Mouse (Mus musculus) layer of hippocampus, adult 18-20 months (tissue): ENCODE results near the gene Hip1r. TPM values are rescaled to one million over a fixed set of nuclear protein-coding genes. Genes with fewer than 3 reads are reported as not detected.
"Not testable (repeated sequence)": the region's sequence is repeated elsewhere in the genome, so short reads cannot be mapped to it uniquely, and the experiment has no call there.

Source experiments
- DNase-seq, 2 experiments: peaks; one replicate each; pipeline ENCODE4 v3.0.0; 2022; ENCODE audit warnings: low spot score in 2 of 2
- microRNA-seq, 2 experiments: library from miRNA; unstranded; fragments of <30 nt; microRNA quantifications; one replicate each; pipeline ENCODE4 v1.2.0; 2021
- total RNA-seq, 2 experiments: library from RNA; stranded (reverse); gene quantifications; 2 replicates each; pipeline ENCODE4 v1.2.3; 2021

Hip1r gene
- total RNA-seq, 2 experiments from 2014 or later, result 46.3 to 48.5 TPM

- no peak for DNase-seq
These were observed 61.0 kb downstream of the Hip1r start for GRCm38 (mm10) chr5:124034471-124034870.

DNA sequence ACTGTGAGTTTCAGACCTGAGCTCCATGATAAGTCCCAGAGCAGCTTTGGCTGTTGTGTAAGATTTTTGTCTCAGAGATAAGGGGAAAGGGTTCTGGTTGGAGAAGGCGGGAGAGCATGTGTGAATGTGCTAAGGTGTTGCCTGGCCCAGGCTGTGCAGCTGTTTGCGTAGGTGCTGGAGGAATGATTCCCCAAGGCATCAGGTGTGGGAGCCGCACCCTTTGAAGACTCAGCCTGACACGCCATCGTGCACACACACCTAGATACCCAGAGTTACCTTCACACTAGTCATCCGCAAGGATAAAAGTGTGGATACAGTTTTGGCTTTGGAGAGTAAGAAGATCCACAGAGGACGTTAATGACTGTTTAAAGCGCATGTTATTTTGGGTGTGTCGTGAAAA is 62.0 kb downstream of the Hip1r start:
- no peak for DNase-seq

DNA sequence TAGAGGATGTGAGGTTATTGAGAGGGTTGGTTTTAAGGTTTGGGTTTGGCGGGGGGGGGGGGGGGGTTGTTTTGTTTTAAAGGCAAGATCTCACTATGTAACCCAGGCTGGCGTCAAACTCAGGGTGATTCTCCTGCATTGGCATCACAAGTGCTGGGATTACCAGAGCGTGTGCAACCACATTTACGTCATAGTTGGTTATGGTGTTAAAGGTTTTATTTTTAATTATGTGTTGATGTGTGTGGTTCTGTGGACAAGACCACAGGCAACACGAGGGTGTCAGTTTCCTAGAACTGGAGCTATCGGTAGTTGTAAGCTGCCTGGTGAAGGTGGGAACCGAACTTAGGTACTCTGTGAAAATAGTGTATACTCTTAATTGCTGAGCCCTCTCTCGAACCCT is 62.4 kb downstream of the Hip1r start:
- no peak for DNase-seq

GRCm38 (mm10) chr5:124036341-124036740 is 62.9 kb downstream of the Hip1r start:
- DNase-seq, result no peak

DNA sequence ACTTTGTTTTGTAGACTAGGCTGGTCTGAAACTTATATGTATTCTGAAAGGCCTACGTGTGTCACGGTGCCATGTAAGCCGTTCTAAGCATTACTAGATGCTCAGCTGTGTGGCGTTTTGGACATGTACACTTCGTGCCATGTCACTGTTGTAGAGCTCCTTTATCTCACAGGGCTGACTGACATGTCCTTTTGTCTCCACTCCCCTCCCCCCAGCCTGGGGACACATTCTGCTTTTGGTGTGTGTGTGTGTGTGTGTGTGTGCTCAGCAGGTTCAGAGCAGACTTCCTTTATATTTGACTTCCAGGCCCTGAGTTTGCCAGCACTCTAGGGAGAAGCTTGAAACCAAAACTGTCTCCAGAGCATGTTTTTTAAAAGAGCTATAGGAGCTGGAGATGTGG is 63.4 kb downstream of the Hip1r start:
- no peak for DNase-seq

DNA sequence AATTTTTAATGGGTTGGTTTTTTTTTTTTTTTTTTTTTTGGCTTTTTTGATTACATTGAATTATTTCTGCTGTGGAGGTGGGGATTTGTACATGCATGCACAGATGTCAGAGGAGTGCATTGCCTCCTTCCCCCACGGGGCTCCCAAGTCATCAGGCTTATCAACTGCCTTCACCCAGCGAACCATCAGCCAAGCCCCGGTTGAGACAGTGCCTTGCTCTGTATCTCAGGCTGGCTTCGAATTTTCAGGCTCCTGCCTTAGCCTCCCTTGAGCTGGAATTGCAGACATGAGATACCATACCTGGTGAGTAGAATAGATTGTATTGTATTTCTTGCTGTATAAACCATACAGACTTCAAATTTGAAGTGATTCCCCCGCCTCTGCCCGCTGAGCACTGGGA is 66.2 kb downstream of the Hip1r start:
- DNase-seq, result no peak

DNA sequence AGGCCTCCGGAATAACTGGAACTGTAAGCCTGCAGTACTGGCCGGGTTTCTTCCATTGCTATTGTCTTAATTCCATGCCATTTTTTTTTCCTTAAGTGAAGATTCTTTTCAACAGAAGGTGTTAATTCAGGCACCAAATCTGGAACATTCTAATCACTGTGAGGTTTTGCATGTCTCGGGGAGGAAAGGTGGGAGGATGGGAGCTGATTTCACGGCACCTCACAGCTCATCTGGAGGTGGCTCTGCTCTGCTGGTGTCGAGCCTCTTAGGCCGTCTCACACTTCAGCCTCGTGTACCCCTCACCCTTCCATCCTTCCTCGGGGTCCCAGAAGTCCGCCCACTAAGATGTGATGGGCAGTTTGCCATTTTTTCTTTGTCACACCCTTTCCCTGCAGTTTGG is 67.7 kb downstream of the Hip1r start:
- DNase-seq, result no peak

DNA sequence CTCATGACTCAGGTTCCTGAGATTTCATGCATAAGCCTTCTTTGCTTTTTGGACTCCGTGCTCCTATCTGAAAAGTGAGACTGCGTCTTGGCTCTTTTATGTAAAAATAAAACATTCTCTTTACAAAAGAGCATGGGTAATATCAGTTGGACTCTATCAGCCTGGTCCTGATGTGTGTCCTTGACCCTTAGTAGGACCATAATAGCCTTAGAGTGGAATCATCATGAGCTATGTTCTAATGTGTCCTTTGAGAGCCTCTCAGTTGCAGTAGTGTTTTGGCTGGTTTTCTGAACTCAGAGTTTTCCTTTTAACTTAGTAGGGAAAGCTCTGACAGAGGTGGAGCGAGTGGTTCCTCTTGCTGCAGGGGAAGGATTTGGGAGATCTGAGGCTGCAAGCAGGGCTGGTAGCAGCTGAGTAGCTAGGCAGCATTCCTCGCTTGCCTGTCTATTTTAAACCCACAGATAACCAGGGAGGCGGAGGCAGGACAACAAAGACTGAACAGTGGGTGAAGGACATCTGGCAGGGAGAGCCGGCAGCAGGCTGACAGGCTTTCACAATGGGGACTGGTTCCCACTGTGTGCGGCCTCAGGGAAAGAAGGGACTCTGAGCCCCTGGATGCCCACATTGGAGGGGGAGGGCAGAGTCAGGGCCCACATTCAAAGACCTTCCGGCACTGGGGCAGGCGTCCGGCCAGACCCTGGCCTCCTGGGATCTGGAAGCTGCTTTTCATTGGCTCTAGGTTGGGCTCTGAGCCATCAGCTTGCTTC is 70.0 kb downstream of the Hip1r start:
- peak; percentile 86 to 94 for DNase-seq

DNA sequence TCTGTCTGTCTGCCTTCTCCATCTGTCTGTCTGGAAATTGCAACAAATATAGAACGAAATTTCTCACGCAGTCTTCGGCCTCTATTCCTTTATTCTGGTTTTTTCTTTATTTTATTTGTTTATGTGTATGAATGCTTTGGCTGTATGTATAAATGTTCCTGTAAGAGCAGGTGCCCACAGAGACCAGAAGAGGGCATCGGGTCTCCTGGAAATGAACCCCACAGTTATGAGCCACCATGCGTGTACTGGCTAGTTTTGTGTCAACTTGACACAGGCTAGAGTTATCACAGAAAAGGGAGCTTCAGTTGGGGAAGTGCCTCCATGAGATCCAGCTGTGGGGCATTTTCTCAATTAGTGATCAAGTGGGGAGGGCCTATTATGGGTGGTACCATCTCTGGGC is 70.6 kb downstream of the Hip1r start:
- no peak for DNase-seq

GRCm38 (mm10) chr5:124045453-124046010 is 72.1 kb downstream of the Hip1r start:
- DNase-seq, result peak in 1 of 2 experiments; percentile 67

GRCm38 (mm10) chr5:124046741-124047401 is 73.4 kb downstream of the Hip1r start:
- no peak for DNase-seq

- no peak for DNase-seq
These were observed 76.0 kb downstream of the Hip1r start for GRCm38 (mm10) chr5:124049249-124050045.

GRCm38 (mm10) chr5:124050095-124051050 is 76.9 kb downstream of the Hip1r start:
- no peak for DNase-seq

DNA sequence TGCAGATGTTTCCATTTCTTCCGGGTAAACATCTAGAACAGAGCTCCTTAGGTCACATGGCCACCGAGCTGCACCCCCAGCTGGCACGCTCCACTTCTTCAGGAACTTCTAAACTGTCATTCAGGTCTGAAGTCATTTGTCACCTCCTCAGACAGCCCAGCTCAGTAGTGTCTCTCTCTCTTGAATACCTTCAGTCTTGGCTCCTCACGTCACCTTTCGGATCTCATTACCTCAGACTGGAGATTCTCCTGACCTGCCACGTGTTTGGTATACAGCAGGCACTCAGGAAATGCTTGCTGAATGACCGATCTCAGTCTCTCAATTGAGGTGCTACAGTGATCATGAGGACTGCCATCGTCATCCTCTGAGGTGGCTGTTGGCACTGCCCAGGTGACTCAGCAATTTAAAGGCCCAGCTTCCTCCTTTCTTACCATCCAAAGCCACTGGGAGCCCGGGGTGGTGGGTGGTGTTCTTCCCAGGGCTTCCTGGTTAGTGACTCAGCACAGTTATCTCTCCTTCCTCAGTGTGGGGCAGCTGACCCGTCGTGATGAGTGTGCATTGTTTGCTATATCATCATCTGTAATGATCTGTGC is 78.6 kb downstream of the Hip1r start:
- no peak for DNase-seq

DNA sequence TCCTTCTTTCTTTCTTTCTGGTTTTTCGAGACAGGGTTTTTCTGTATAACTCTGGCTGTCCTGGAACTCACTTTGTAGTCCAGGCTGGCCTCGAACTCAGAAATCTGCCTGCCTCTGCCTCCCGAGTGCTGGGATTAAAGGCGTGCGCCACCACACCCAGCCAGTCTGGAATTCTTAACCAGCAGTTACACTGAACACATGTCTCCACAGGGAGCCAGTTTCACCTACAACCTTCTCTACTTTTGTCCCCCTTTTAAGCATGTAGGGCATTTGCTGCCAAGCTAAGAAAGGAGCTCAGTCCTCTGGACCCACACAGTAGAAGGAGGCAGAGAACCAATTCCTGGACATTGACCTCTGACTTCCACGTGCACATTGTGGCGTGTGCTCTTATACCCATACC is 79.2 kb downstream of the Hip1r start:
- not testable (repeated sequence) for DNase-seq

Small RNA genes within 50 kb of the gene (microRNA-seq; reads per million reads assigned to microRNA genes)
- 0.49 to 0.59 reads per million in 2 experiments for gene Mir7032

Other genes starting within 250 kb of the Hip1r start
- gene Rsrc2, start 224.2 kb upstream of the Hip1r start, total RNA-seq, result 10 to 100 TPM; 97.4 to 99.3 TPM
- 1 to 10 TPM; 1.8 to 3.5 TPM for gene Kntc1, start 223.9 kb upstream of the Hip1r start, total RNA-seq
- under 1 TPM in 1 of 2 experiments, not detected in 1; 0.27 TPM for gene Hcar2, start 108.1 kb upstream of the Hip1r start, total RNA-seq
- gene Hcar1, start 93.6 kb upstream of the Hip1r start, total RNA-seq, result under 1 TPM; 0.74 to 0.86 TPM
- gene Denr, start 66.5 kb upstream of the Hip1r start, total RNA-seq, result 10 to 100 TPM; 64.9 TPM
- 1 to 10 TPM in 1 of 2 experiments, not detected in 1; 1.6 TPM for gene Gm43518, start 46.2 kb upstream of the Hip1r start, total RNA-seq
- 1 to 10 TPM; 1.3 to 2.4 TPM for gene Ccdc62, start 42.9 kb upstream of the Hip1r start, total RNA-seq
- 10 to 100 TPM; 38.0 to 43.9 TPM for gene Vps37b, start 58.6 kb downstream of the Hip1r start, total RNA-seq
- 10 to 100 TPM; 30.6 to 33.4 TPM for gene Abcb9, start 122.2 kb downstream of the Hip1r start, total RNA-seq
- 10 to 100 TPM; 34.4 to 35.3 TPM for gene Ogfod2, start 138.7 kb downstream of the Hip1r start, total RNA-seq
- 10 to 100 TPM; 48.3 to 54.6 TPM for gene Arl6ip4, start 142.5 kb downstream of the Hip1r start, total RNA-seq